ENCODE assay signal across 14 mouse cellular contexts in genomic region chr7:38204314-38204713, GRCm38 (mm10). TPM values are rescaled to one million over a fixed set of nuclear protein-coding genes. Genes with fewer than 3 reads are reported as not detected.
DNase-seq lines count a peak whose midpoint lies in the region; ATAC-seq and TF ChIP-seq lines count a peak whose summit lies in the region.
"Had no signal": no experiment of that assay in that cellular context is flagged by ENCODE, and none has a peak within 500 bp of the region (broad histone marks: within the 10 kb centered on the region; RNA-seq: fewer than 3 reads in every experiment).

No protein-coding gene starts in this region.

- H3K4me3 ChIP-seq in forebrain, postnatal 0 days (ENCODE audit: low read depth, low read length): no peak overlapping the region
- H3K4me3 ChIP-seq in forebrain, embryonic 10.5 days: no peak overlapping the region
- no peak overlapping the region for H3K4me3 ChIP-seq in liver, postnatal 0 days (ENCODE audit: low read depth, low read length)
- no peak overlapping the region for H3K4me3 ChIP-seq in E14TG2a.4 (replicated peaks; ENCODE audit: low read length)
- H3K4me3 ChIP-seq in intestine, embryonic 15.5 days (replicated peaks): no peak overlapping the region
- H3K4me3 ChIP-seq: hindbrain, embryonic 15.5 days; liver, embryonic 13.5 days had no signal

- H3K9ac ChIP-seq in forebrain, postnatal 0 days: no peak overlapping the region
- H3K9ac ChIP-seq in liver, postnatal 0 days (replicated peaks): no peak overlapping the region
- H3K9ac ChIP-seq in intestine, embryonic 15.5 days: no peak overlapping the region
- H3K9ac ChIP-seq: hindbrain, embryonic 15.5 days; liver, embryonic 13.5 days had no signal

- 87% methylated on average over 6 of the region's 6 CpGs for WGBS in forebrain, postnatal 0 days
- 88% methylated on average over 6 of the region's 6 CpGs for WGBS in forebrain, embryonic 10.5 days
- WGBS in liver, postnatal 0 days (ENCODE audit: insufficient replicate concordance): 80% methylated on average over 6 of the region's 6 CpGs
- WGBS in intestine, embryonic 15.5 days: 86% methylated on average over 6 of the region's 6 CpGs

- H3K4me1 ChIP-seq in forebrain, postnatal 0 days (ENCODE audit: insufficient read depth): peaks cover 3% of the 10 kb centered on the region; the same call in 1 of the 2 replicates
- peaks cover 7% of the 10 kb centered on the region for H3K4me1 ChIP-seq in forebrain, embryonic 10.5 days
- H3K4me1 ChIP-seq in liver, postnatal 0 days (ENCODE audit: insufficient read depth): peaks cover 6% of the 10 kb centered on the region; the same call in 1 of the 2 replicates
- peaks cover 65% of the 10 kb centered on the region for H3K4me1 ChIP-seq in E14TG2a.4 (replicated peaks; ENCODE audit: low read depth, low read length)
- peaks cover 5% of the 10 kb centered on the region; the same call in 1 of the 2 replicates for H3K4me1 ChIP-seq in intestine, embryonic 15.5 days (replicated peaks)

- H3K36me3 ChIP-seq in forebrain, postnatal 0 days (ENCODE audit: insufficient read depth): no peaks in the 10 kb centered on the region
- no peaks in the 10 kb centered on the region for H3K36me3 ChIP-seq in forebrain, embryonic 10.5 days (replicated peaks)
- H3K36me3 ChIP-seq in liver, postnatal 0 days (replicated peaks; ENCODE audit: insufficient read depth, low read length): no peaks in the 10 kb centered on the region
- H3K36me3 ChIP-seq in E14TG2a.4 (ENCODE audit: insufficient read depth, low read length): no peaks in the 10 kb centered on the region
- no peaks in the 10 kb centered on the region for H3K36me3 ChIP-seq in intestine, embryonic 15.5 days
- H3K36me3 ChIP-seq: hindbrain, embryonic 15.5 days; liver, embryonic 13.5 days had no signal

- H3K27me3 ChIP-seq in forebrain, postnatal 0 days (ENCODE audit: insufficient read depth, low read length): no peaks in the 10 kb centered on the region
- no peaks in the 10 kb centered on the region for H3K27me3 ChIP-seq in forebrain, embryonic 10.5 days (ENCODE audit: poor library complexity, severe bottlenecking)
- H3K27me3 ChIP-seq in liver, postnatal 0 days (ENCODE audit: insufficient read depth, low read length): no peaks in the 10 kb centered on the region
- H3K27me3 ChIP-seq in E14TG2a.4 (ENCODE audit: insufficient read depth, low read length): no peaks in the 10 kb centered on the region
- H3K27me3 ChIP-seq in intestine, embryonic 15.5 days (replicated peaks): no peaks in the 10 kb centered on the region
- H3K27me3 ChIP-seq: hindbrain, embryonic 15.5 days; liver, embryonic 13.5 days had no signal

- ATAC-seq in forebrain, postnatal 0 days: no peak
- ATAC-seq in liver, postnatal 0 days: no peak
- ATAC-seq in intestine, embryonic 15.5 days: no peak
- ATAC-seq: activated CD4-positive, CD25-positive, alpha-beta regulatory T cell, adult 4 months had no signal

- H3K4me2 ChIP-seq in forebrain, postnatal 0 days (ENCODE audit: low read depth): no peak overlapping the region
- H3K4me2 ChIP-seq in liver, postnatal 0 days (ENCODE audit: low read depth, low read length): no peak overlapping the region
- no peak overlapping the region for H3K4me2 ChIP-seq in intestine, embryonic 15.5 days (replicated peaks)
- H3K4me2 ChIP-seq: hindbrain, embryonic 15.5 days; liver, embryonic 13.5 days had no signal

- TF ChIP-seq POLR2A in brain, embryonic 14.5 days (IDR thresholded peaks at IDR 0.05; ENCODE audit: borderline replicate concordance, extremely low read depth, insufficient read depth, insufficient read length, poor library complexity, severe bottlenecking): no peak

- no peak for TF ChIP-seq EP300 in liver, postnatal 0 days (IDR thresholded peaks at IDR 0.05; ENCODE audit: low read depth)

- H3K9me3 ChIP-seq in forebrain, postnatal 0 days (ENCODE audit: low read length): no peaks in the 10 kb centered on the region
- no peaks in the 10 kb centered on the region for H3K9me3 ChIP-seq in forebrain, embryonic 10.5 days
- no peaks in the 10 kb centered on the region for H3K9me3 ChIP-seq in liver, postnatal 0 days (ENCODE audit: low read length)
- H3K9me3 ChIP-seq in E14TG2a.4 (ENCODE audit: low read length): peaks cover 6% of the 10 kb centered on the region
- H3K9me3 ChIP-seq in intestine, embryonic 15.5 days: no peaks in the 10 kb centered on the region
- H3K9me3 ChIP-seq: hindbrain, embryonic 15.5 days had no signal

- intact Hi-C loops in left cerebral cortex, postnatal 36 days (cut with DNase I): no loop called here

- peak; percentile 24; the same call in 1 of the 2 replicates for TF ChIP-seq CTCF in forebrain, postnatal 0 days (IDR thresholded peaks at IDR 0.05; ENCODE audit: low read depth)
- peak; percentile 37 for TF ChIP-seq CTCF in liver, postnatal 0 days (IDR thresholded peaks at IDR 0.05; ENCODE audit: low read depth)
- peak; percentile 67 for TF ChIP-seq CTCF in E14TG2a.4 (conservative IDR thresholded peaks at IDR 0.05; ENCODE audit: low read length)
- peak; percentile 23; the same call in 1 of the 2 replicates for TF ChIP-seq CTCF in brain, embryonic 14.5 days (IDR thresholded peaks at IDR 0.05; ENCODE audit: borderline replicate concordance, extremely low read depth, insufficient read depth, insufficient read length)

- DNase-seq in forebrain, postnatal 0 days: no peak
- no peak for DNase-seq in forebrain, embryonic 10.5 days (ENCODE audit: extremely low spot score, low spot score)
- no peak for DNase-seq in liver, postnatal 0 days
- DNase-seq in liver: no peak
- DNase-seq in brain, embryonic 14.5 days (ENCODE audit: low read depth): no peak
- DNase-seq in left cerebral cortex, postnatal 36 days (ENCODE audit: low spot score in 2 of 2): no peak
- DNase-seq: cerebellum, adult 8-10 months; embryo, embryonic 11 days; kidney, postnatal 36 days; liver, embryonic 13.5 days had no signal

- H3K27ac ChIP-seq in forebrain, postnatal 0 days (ENCODE audit: low read depth, low read length): no peak overlapping the region
- H3K27ac ChIP-seq in forebrain, embryonic 10.5 days: no peak overlapping the region
- no peak overlapping the region for H3K27ac ChIP-seq in liver, postnatal 0 days (ENCODE audit: low read depth)
- H3K27ac ChIP-seq in intestine, embryonic 15.5 days: no peak overlapping the region
- H3K27ac ChIP-seq: hindbrain, embryonic 15.5 days; liver, embryonic 13.5 days had no signal

RNA-seq across cellular contexts. Expression of gene 1600014C10Rik, which starts 21.3 kb away (rescaled TPM):
- 18.2 and 24.9 TPM in 2 replicates for total RNA-seq in forebrain, postnatal 0 days (2014; rRNA removed)
- polyA plus RNA-seq in forebrain, postnatal 0 days (2015; fragmentation: Nextera tagmentation; extraction: Ambion mirVana): 12.8 and 20.8 TPM in 2 replicates
- polyA plus RNA-seq in forebrain, embryonic 10.5 days (2016; fragmentation: Nextera tagmentation; extraction: Ambion mirVana): 14.3 and 14.5 TPM in 2 replicates
- polyA plus RNA-seq in liver, postnatal 0 days (2015; fragmentation: Nextera tagmentation; extraction: Ambion mirVana): 76.6 and 78.1 TPM in 2 replicates
- 15.7 and 21.7 TPM in 2 replicates for polyA plus RNA-seq in brain, embryonic 14.5 days (2012; rRNA removed)
- polyA plus RNA-seq in intestine, embryonic 15.5 days (2015; fragmentation: Nextera tagmentation; extraction: Ambion mirVana): 13.5 and 13.9 TPM in 2 replicates
- total RNA-seq in left cerebral cortex, postnatal 36 days (2021): 10 to 100 TPM; 23.8 to 24.5 TPM

RNA-seq across cellular contexts. Expression of gene Plekhf1, which starts 23.5 kb away (rescaled TPM):
- 0.62 and 0.86 TPM in 2 replicates for total RNA-seq in forebrain, postnatal 0 days (2014; rRNA removed)
- polyA plus RNA-seq in forebrain, postnatal 0 days (2015; fragmentation: Nextera tagmentation; extraction: Ambion mirVana): 0.52 and 0.54 TPM in 2 replicates
- polyA plus RNA-seq in forebrain, embryonic 10.5 days (2016; fragmentation: Nextera tagmentation; extraction: Ambion mirVana): 2.5 and 2.6 TPM in 2 replicates
- 0.57 and 0.58 TPM in 2 replicates for polyA plus RNA-seq in liver, postnatal 0 days (2015; fragmentation: Nextera tagmentation; extraction: Ambion mirVana)
- 0.41 and 0.58 TPM in 2 replicates for polyA plus RNA-seq in brain, embryonic 14.5 days (2012; rRNA removed)
- polyA plus RNA-seq in intestine, embryonic 15.5 days (2015; fragmentation: Nextera tagmentation; extraction: Ambion mirVana): 3.3 TPM in 2 replicates
- total RNA-seq in left cerebral cortex, postnatal 36 days (2021): 1 to 10 TPM; 1.7 to 2.1 TPM
